Mouse (Mus musculus): ENCODE measurements around the gene Kmt2b.

Kmt2b gene

DNA sequence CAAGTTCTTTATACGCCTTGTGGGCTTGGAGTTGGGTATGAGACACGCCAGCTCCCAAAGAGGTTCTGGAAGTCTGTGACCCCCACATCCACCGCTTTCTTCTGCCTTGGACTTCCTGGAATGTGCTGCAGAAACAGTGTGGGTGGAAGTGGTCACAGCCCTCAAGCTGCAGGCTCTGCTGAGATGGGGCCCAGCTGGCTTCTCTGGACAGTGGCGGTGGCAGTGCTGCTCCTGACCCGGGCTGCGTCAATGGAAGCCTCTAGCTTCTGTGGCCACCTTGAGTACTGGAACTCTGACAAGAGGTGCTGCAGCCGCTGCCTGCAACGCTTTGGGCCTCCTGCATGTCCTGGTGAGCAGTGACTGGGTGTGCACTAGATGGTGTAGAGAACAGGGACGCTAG is 22.5 kb downstream of the Kmt2b start:
- no peak for DNase-seq (ENCODE audit: low spot score in 2 of 2)

GRCm38 (mm10) chr7:30564970-30565571 is 23.5 kb downstream of the Kmt2b start, which contains the start of gene Igflr1:
TSS of gene Igflr1 (plus strand) at chr7:30565427.
- no peak for DNase-seq (ENCODE audit: low spot score in 2 of 2)

DNA sequence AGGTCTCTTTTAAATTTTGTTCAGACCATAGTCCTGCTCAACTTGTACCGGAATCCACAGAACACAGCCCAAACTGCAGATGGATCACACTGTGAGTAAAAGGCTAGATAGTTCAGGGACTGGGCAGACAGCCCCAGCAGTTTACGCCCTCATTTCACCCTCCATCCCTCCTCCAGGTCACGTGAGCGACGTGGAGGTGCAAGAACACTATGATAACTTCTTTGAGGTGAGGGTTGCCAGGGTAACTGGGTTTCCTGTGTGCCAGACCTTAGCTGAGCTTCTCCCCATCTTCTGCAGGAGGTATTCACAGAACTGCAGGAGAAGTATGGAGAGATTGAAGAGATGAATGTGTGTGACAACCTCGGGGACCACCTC is 24.6 kb downstream of the Kmt2b start:
- DNase-seq (ENCODE audit: low spot score in 2 of 2) = no peak

GRCm38 (mm10) chr7:30563117-30563905 is 25.2 kb downstream of the Kmt2b start, which contains the start of the genes U2af1l4, Gm49396 and Psenen:
TSS of gene U2af1l4 (plus strand) at chr7:30563301.
TSS of gene Gm49396 (plus strand) at chr7:30563344.
TSS of gene Psenen (minus strand) at chr7:30563627.
- peak; percentile 93 to 96 for DNase-seq (ENCODE audit: low spot score in 2 of 2)

DNA sequence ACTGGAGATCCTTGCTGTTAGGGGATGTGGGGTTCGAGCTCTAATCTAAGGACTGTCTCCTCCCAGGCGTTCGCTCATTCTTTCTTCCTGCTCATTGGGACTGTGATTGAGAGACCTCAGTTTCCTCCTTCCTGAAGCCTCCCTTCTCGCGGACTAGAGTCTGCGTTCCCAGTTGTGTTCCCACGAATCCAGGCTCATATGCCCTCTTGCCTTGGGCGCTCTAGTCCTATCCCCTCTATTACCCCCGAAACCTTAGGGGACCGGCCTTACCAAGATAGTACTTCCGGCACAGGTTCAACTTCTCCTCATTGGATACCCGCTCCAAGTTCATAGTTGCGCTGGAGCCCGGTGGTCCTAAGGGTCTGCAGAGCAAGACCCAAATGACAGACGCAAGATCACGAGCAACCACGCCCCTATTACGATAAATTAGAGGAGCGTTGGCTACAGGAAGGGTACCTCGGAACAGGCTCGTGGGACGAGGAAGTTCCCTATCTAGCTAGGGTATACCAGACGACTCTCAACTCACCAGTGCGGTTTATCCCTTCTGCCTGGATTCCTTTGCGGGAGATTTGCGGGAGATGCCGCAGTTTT is 25.9 kb downstream of the Kmt2b start:
- no peak for DNase-seq (ENCODE audit: low spot score in 2 of 2)

DNA sequence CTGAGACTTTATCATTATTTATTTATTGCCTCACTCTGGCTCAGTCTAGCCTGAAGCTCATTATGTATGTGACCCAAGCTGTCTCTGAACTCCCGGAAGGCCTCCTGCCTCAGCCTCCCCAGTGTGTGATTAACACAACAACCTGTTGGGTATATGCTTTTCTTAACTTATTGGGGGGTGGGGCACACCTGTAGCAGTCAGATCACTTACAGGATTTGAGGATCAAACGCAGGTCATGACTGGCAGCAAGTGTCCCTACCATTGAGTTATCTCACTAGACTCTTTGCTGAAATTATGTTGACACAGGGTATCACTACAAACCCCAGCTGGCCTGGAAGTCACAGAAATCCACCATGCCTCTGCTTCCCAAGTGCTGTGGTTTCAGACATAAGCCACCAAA is 28.2 kb downstream of the Kmt2b start:
- no peak for DNase-seq (ENCODE audit: low spot score in 2 of 2)

DNA sequence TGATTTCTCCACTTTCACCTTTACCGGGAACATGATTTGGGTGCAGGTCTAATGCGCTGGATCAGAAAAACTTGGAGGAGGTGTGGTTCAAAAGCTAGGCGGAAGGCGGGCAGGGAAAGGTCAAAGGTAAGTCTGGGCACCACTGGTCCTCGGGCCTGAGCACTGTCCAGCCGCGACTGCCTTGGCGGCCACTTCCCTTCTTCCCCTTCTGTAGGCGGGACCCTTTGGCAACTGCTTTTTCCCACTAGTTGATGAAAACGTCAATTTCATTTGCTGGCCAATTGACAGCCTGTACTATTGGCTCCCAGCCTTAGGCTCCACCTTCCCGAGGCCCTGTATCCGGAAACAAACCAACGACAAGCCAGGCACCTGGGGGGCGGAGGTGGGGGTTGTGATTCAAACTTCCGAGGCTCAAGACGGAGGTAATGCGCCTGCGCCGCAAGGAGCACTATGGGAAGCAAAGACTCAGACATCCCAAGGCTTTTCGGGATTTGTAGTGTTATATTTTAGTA is 29.0 kb downstream of the Kmt2b start, which contains the start of gene Lin37:
Gene Lin37, minus strand, starts transcription at position 396 of the 512 bp plus-strand sequence.
- peak; percentile 97 to 99 for DNase-seq (ENCODE audit: low spot score in 2 of 2)

- no peak for DNase-seq (ENCODE audit: low spot score in 2 of 2)
These were observed 29.7 kb downstream of the Kmt2b start for GRCm38 (mm10) chr7:30558656-30559442.

DNA sequence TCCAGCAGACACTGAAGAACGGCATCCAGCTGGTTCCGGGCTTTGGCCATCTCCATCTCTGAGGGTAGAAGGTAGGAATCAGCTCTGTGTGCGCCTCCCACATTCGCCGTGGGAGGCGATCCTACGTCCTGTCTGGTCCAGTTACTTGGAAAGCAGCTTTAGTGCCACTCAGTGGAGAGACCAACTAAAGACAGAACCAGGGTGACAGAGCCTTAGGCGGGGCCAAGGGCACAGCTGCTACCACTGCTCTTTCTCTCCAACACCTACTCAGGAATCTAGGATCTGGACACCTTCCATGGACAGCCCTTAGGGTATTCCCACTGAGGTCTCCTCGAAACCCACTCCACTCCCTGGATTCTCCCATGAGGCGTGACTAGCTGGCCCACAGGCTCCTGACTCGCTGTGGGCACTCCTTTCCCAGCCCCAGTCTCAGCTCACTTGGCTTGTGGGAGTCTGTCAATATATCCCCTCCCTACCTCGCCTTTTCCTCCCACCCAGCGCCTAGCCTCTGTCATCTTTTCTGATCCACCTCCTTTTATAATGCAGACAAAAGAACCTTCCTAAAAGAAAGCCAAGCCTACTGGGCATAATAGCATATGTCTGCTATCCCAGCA is 30.5 kb downstream of the Kmt2b start:
- DNase-seq (ENCODE audit: low spot score in 2 of 2) = no peak

GRCm38 (mm10) chr7:30556894-30557536 is 31.5 kb downstream of the Kmt2b start:
- no peak for DNase-seq (ENCODE audit: low spot score in 2 of 2)

- no peak for DNase-seq (ENCODE audit: low spot score in 2 of 2)
These were observed 34.5 kb downstream of the Kmt2b start for GRCm38 (mm10) chr7:30553810-30554584.

DNA sequence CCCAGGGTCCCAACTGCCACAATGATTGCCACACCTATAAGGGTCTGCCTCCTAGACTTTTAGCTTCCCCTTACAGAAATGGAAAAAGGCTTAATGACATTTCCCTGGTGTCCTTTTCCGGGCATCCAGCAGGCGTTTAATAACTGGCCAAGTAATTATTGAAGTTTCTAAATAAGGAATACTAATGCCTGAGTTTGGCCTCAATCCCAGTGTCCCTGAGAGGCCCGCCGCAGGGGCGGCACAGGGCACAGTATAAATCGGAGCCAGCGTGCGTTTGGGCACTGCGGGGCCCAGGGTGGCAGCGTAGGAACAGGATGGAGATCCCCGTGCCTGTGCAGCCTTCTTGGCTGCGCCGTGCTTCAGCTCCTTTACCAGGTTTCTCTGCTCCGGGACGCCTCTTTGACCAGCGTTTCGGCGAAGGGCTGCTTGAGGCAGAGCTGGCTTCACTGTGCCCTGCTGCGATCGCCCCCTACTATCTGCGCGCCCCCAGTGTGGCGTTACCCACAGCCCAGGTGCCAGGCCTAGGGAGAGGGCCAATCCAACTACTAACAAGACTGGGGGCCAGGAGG is 35.4 kb downstream of the Kmt2b start:
- DNase-seq (ENCODE audit: low spot score in 2 of 2) = no peak

GRCm38 (mm10) chr7:30552102-30553020 is 36.2 kb downstream of the Kmt2b start, which contains the start of the genes Hspb6 and Proser3:
TSS of gene Hspb6 (plus strand) at chr7:30552178.
TSS of gene Proser3 (minus strand) at chr7:30552299.
- peak; percentile 94 to 98 for DNase-seq (ENCODE audit: low spot score in 2 of 2)

- no peak for DNase-seq (ENCODE audit: low spot score in 2 of 2)
These were observed 37.0 kb downstream of the Kmt2b start for GRCm38 (mm10) chr7:30551445-30552101.

GRCm38 (mm10) chr7:30550603-30551002 is 37.9 kb downstream of the Kmt2b start:
- DNase-seq (ENCODE audit: low spot score in 2 of 2) = no peak

DNA sequence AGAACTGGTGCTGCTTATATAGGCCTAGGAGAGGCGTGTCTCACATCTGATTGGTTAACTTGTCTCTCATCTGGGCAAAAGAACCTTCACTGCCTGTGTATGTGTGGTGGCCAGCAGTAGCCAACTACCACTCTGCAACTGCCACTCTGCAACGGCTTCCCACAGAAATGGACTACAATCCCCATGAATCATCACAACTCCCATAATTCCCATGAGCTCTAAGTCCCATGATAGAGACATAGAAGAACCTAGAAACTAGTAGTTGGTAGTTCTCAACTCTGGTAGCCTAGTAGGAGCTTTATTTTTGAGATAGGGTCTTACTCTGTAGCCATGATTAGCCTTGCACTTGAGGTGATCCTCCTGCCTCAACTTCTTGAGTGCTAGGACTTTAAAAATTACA is 38.6 kb downstream of the Kmt2b start:
- DNase-seq (ENCODE audit: low spot score in 2 of 2) = no peak

DNA sequence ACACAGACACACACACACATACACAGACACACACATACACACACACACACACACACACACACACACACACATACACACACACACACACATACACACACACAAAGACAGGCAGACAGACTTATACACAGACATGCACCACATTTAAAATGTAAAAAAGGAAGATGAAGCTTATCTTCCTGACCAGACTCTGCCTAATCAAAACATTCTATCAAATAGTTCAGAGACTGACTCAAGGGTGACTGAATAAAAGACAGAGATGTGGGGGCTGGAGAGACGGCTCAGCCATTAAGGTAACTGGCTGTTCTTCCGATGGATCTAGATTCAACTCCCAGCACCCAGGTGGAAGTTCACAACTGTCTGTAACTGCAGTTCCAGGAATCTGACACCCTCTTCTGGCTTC is 44.2 kb downstream of the Kmt2b start:
- DNase-seq (ENCODE audit: low spot score in 2 of 2) = no peak

DNA sequence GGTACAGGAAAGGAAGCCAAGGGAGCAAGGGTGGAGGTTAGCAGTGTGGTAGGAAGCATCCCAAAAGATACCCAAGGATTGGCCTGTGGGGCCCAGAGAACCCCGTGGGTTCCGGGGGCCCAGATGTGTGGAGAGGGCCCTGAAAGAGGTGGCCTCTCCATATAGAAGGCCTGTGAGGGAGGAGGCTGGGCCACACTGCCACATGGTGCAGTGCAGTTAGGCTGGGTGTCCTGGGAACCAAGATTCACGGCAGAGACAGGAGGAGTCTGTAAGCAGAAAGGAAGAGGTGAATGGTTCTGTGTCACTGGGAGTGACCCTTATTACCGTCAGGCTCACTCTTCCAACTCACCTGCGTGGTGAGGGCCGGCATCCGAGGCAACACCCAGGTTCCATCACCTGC is 48.0 kb downstream of the Kmt2b start:
- no peak for DNase-seq (ENCODE audit: low spot score in 2 of 2)

Measured in frontal cortex, postnatal 36 days (tissue).